Mouse (Mus musculus) heart, embryonic 15.5 days (tissue): Measurements from ENCODE around the gene Depdc1b. TPM values are rescaled to one million over a fixed set of nuclear protein-coding genes. Genes with fewer than 3 reads are reported as not detected.
A peak's percentile ranks its signal among the peaks of the same experiment; 100 is the strongest.

Experiments
- ATAC-seq: fragments of 200-750 bp; cut with Nextera tagmentation; replicated peaks from 2 replicates; pipeline ENCODE4 v1.8.0; 2017; ENCODE audit warnings: low read depth, moderate TSS enrichment; ENCODE audit not compliant: insufficient number of reproducible peaks, insufficient read depth, low FRiP score
- H3K27ac ChIP-seq: fragments of 300-500 bp; sonication (generic); 2 replicates; pipeline ENCODE4 v1.5.1; 2015; ENCODE audit warnings: mild to moderate bottlenecking, inconsistent platforms
- H3K27me3 ChIP-seq: fragments of 300-500 bp; sonication (generic); 2 replicates; pipeline ENCODE4 v1.6.1; 2015; ENCODE audit warnings: inconsistent platforms
- H3K36me3 ChIP-seq: fragments of 300-500 bp; sonication (generic); 2 replicates; pipeline ENCODE4 v1.6.1; 2015; ENCODE audit warnings: mild to moderate bottlenecking, inconsistent platforms
- H3K4me1 ChIP-seq: fragments of 300-500 bp; sonication (generic); replicated peaks from 2 replicates; pipeline ENCODE4 v1.6.1; 2015; ENCODE audit warnings: inconsistent platforms
- H3K4me2 ChIP-seq: fragments of 300-500 bp; sonication (generic); 2 replicates; pipeline ENCODE4 v1.6.1; 2015; ENCODE audit warnings: inconsistent platforms, mild to moderate bottlenecking, moderate library complexity
- H3K4me3 ChIP-seq: fragments of 300-500 bp; sonication (generic); 2 replicates; pipeline ENCODE4 v1.5.1; 2015; ENCODE audit warnings: mild to moderate bottlenecking, inconsistent platforms
- H3K9ac ChIP-seq: fragments of 300-500 bp; sonication (generic); 2 replicates; pipeline ENCODE4 v1.6.1; 2015; ENCODE audit warnings: mild to moderate bottlenecking, inconsistent platforms
- H3K9me3 ChIP-seq: fragments of 300-500 bp; sonication (generic); replicated peaks from 2 replicates; pipeline ENCODE4 v1.6.1; 2016; ENCODE audit warnings: inconsistent platforms
- whole genome bisulfite sequencing: fragments of 180-500 bp; shearing (Covaris S2); methylation state at CpG from one replicate; pipeline ENCODE4 v1.1.7; 2015; ENCODE audit warnings: mixed read lengths; 5-methylcytosine and 5-hydroxymethylcytosine counted together
- polyA plus RNA-seq: library from polyadenylated mRNA; unstranded; fragments of >200 nt; fragmentation: Nextera tagmentation; extraction: Ambion mirVana; gene quantifications from 2 replicates; pipeline ENCODE4 v1.2.1, GENCODE M21; 2015

The Depdc1b gene
- polyA plus RNA-seq, 1 experiment from 2014 or later = 3.2 TPM

DNA sequence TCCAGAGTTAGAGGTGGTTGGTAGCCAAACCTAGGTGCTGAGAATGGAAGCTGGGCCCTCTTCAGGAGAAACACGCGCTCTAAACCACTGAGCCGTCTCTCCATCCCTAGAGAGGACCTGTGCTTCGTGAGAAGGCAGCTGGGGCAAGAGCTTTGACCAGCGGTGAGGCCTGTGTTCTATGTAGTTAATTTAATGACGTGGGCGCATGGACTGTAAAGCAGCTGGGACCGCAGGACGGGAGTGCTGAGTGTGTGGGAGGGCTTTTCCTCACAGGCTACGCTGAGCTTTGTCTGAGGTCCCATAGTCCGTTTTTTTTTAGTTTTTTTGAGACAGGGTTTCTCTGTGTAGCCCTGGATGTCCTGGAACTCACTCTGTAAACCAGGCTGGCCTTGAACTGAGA lies 20.1 kb downstream of the Depdc1b start:
- no peaks in the 10 kb centered on the region for H3K27me3 ChIP-seq
- H3K4me3 ChIP-seq = no peak overlapping the region
- no peaks in the 10 kb centered on the region; the same call in 1 of the 2 replicates for H3K36me3 ChIP-seq
- no peak overlapping the region for H3K27ac ChIP-seq
- no peaks in the 10 kb centered on the region for H3K4me1 ChIP-seq
- H3K9ac ChIP-seq = no peak overlapping the region
- H3K9me3 ChIP-seq = no peaks in the 10 kb centered on the region
- H3K4me2 ChIP-seq = no peak overlapping the region
- no peak for ATAC-seq
- WGBS = 85% methylated on average over 11 of the region's 11 CpGs

GRCm38 (mm10) chr13:108337340-108337739 lies 21.2 kb downstream of the Depdc1b start:
- H3K4me1 ChIP-seq = no peaks in the 10 kb centered on the region
- H3K4me2 ChIP-seq = no peak overlapping the region
- WGBS = 85% methylated on average over 6 of the region's 6 CpGs
- H3K9ac ChIP-seq = no peak overlapping the region
- H3K27ac ChIP-seq = no peak overlapping the region
- no peak for ATAC-seq
- H3K36me3 ChIP-seq = no peaks in the 10 kb centered on the region; the same call in 1 of the 2 replicates
- no peaks in the 10 kb centered on the region for H3K27me3 ChIP-seq
- no peak overlapping the region for H3K4me3 ChIP-seq
- H3K9me3 ChIP-seq = no peaks in the 10 kb centered on the region

GRCm38 (mm10) chr13:108338076-108338836 lies 22.1 kb downstream of the Depdc1b start:
- Histone ChIP-seq H3K9me3 (no peaks in the 10 kb centered on the region), H3K4me1 (no peaks in the 10 kb centered on the region), H3K4me3 (no peak overlapping the region), H3K27ac (no peak overlapping the region), H3K27me3 (no peaks in the 10 kb centered on the region), H3K9ac (no peak overlapping the region), H3K36me3 (no peaks in the 10 kb centered on the region; the same call in 1 of the 2 replicates), H3K4me2 (no peak overlapping the region)
- no peak for ATAC-seq
- 73% methylated on average over 7 of the region's 7 CpGs for whole genome bisulfite sequencing

- no peak overlapping the region for H3K9ac ChIP-seq
- no peaks in the 10 kb centered on the region for H3K27me3 ChIP-seq
- H3K9me3 ChIP-seq = no peaks in the 10 kb centered on the region
- H3K4me2 ChIP-seq = no peak overlapping the region
- ATAC-seq = no peak
- H3K4me3 ChIP-seq = no peak overlapping the region
- 81% methylated on average over 10 of the region's 10 CpGs for WGBS
- no peak overlapping the region for H3K27ac ChIP-seq
- no peaks in the 10 kb centered on the region for H3K36me3 ChIP-seq
- no peaks in the 10 kb centered on the region for H3K4me1 ChIP-seq
These were observed 23.9 kb downstream of the Depdc1b start for GRCm38 (mm10) chr13:108339907-108340596.

GRCm38 (mm10) chr13:108341585-108341984 lies 25.5 kb downstream of the Depdc1b start:
- Histone ChIP-seq H3K27ac (no peak overlapping the region), H3K4me3 (no peak overlapping the region), H3K9me3 (no peaks in the 10 kb centered on the region), H3K27me3 (no peaks in the 10 kb centered on the region), H3K4me1 (no peaks in the 10 kb centered on the region), H3K9ac (no peak overlapping the region), H3K4me2 (no peak overlapping the region), H3K36me3 (no peaks in the 10 kb centered on the region)
- WGBS = 70% methylated on average over 7 of the region's 7 CpGs
- no peak for ATAC-seq

GRCm38 (mm10) chr13:108345756-108346155 lies 29.6 kb downstream of the Depdc1b start:
- Histone ChIP-seq H3K27me3 (no peaks in the 10 kb centered on the region), H3K4me3 (no peak overlapping the region), H3K9me3 (no peaks in the 10 kb centered on the region), H3K4me2 (no peak overlapping the region), H3K36me3 (no peaks in the 10 kb centered on the region), H3K9ac (no peak overlapping the region), H3K4me1 (no peaks in the 10 kb centered on the region), H3K27ac (no peak overlapping the region)
- WGBS = 69% methylated on average over 4 of the region's 4 CpGs
- ATAC-seq = no peak

DNA sequence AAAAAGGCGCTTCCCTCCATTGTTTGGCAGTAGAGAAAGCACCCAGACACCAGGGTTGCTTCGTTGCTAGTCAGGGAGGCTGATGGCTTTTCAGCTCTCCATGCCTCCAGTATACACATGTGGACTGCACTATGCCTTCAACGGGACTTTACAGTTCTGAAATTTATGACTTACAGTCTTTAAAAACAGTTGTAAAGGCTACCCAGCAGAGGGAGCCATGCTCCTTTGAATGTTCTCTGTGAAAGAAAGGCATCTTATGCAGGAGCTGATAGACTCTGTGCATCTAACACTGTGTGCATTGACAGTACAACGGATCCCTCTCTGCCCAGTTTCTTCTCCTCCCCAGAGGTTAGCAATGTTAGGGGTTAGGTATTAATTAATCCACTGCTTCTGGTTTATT lies 30.9 kb downstream of the Depdc1b start:
- Histone ChIP-seq H3K9me3 (no peaks in the 10 kb centered on the region), H3K36me3 (no peaks in the 10 kb centered on the region), H3K27ac (no peak overlapping the region), H3K4me2 (no peak overlapping the region), H3K27me3 (no peaks in the 10 kb centered on the region), H3K4me3 (no peak overlapping the region), H3K4me1 (no peaks in the 10 kb centered on the region), H3K9ac (no peak overlapping the region)
- 43% methylated on average over 4 of the region's 4 CpGs for WGBS
- ATAC-seq = peak; percentile 50; the same call in 1 of the 2 replicates

DNA sequence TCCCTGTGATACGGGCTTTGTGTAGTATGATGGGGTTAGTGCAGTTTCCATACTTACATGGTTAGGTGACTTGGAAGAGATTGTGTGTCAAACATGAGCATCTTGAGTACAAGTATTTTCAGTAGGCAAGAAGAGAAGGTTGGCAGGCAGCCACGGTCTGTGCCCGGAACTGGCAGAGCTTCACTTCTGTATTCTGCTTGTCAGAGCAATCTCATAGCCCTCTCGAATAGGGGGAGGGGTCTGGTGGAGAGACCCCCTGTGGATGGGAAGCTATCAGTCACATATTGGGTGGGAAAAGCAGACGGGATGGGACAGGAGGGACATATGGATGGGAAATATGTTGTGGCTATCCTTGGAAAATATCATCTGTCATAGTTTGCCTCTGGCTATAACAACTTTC lies 33.5 kb downstream of the Depdc1b start:
- 72% methylated on average over 5 of the region's 5 CpGs for WGBS
- no peak for ATAC-seq
- no peak overlapping the region for H3K27ac ChIP-seq
- H3K4me3 ChIP-seq = no peak overlapping the region
- H3K9ac ChIP-seq = no peak overlapping the region
- no peaks in the 10 kb centered on the region for H3K9me3 ChIP-seq
- no peaks in the 10 kb centered on the region for H3K4me1 ChIP-seq
- H3K36me3 ChIP-seq = no peaks in the 10 kb centered on the region
- H3K4me2 ChIP-seq = no peak overlapping the region
- no peaks in the 10 kb centered on the region for H3K27me3 ChIP-seq

GRCm38 (mm10) chr13:108353781-108354180 lies 37.6 kb downstream of the Depdc1b start:
- ATAC-seq = no peak

GRCm38 (mm10) chr13:108354804-108355552 lies 38.8 kb downstream of the Depdc1b start:
- Histone ChIP-seq H3K27me3 (no peaks in the 10 kb centered on the region), H3K9me3 (no peaks in the 10 kb centered on the region), H3K4me3 (no peak overlapping the region), H3K4me2 (no peak overlapping the region), H3K4me1 (0 out of 2 replicates have a peak, but pooled peaks cover 3% of the 10 kb centered on the region), H3K36me3 (no peaks in the 10 kb centered on the region), H3K27ac (no peak overlapping the region), H3K9ac (no peak overlapping the region)
- ATAC-seq = no peak
- WGBS = 64% methylated on average over 12 of the region's 12 CpGs

More at GRCm38 (mm10) chr13:108353781-108354180, 37.6 kb downstream of the Depdc1b start:
- Histone ChIP-seq H3K4me2 (no peak overlapping the region), H3K36me3 (no peaks in the 10 kb centered on the region), H3K4me3 (no peak overlapping the region), H3K27ac (no peak overlapping the region), H3K27me3 (no peaks in the 10 kb centered on the region), H3K9ac (no peak overlapping the region), H3K9me3 (no peaks in the 10 kb centered on the region), H3K4me1 (0 out of 2 replicates have a peak, but pooled peaks cover 3% of the 10 kb centered on the region)
- 58% methylated on average over 5 of the region's 5 CpGs for WGBS

DNA sequence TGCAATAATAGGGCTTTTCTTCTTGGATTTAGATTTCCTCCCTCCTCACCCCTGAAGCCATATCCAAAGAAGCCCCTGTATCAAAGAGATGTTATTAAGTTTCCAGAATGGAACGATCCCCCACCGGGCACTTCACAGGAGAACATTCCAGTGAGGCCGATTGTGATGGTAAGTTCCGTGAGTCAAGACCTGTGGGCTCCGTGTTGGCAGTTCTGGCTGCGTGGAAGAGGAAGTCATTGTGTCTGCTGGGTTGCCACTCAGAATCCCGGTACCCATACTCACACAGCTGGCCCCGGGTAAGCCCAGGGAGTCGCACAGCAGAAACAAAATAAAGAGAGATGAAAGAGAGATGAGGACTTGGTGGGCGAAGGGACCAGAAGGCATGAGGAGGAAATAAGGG lies 41.2 kb downstream of the Depdc1b start:
- no peaks in the 10 kb centered on the region for H3K9me3 ChIP-seq
- WGBS = 79% methylated on average over 10 of the region's 10 CpGs
- H3K4me1 ChIP-seq = 0 out of 2 replicates have a peak, but pooled peaks cover 3% of the 10 kb centered on the region
- no peaks in the 10 kb centered on the region for H3K27me3 ChIP-seq
- H3K36me3 ChIP-seq = no peaks in the 10 kb centered on the region
- no peak overlapping the region for H3K4me2 ChIP-seq
- H3K4me3 ChIP-seq = no peak overlapping the region
- no peak for ATAC-seq
- H3K27ac ChIP-seq = no peak overlapping the region
- H3K9ac ChIP-seq = no peak overlapping the region
